Mouse (Mus musculus) ES-Bruce4 (cell line): ENCODE measurements at regions not wholly inside any gene's neighbourhood (a gene's known extent, or its start where the extent isn't known, plus 50 kb on each side); places are given as distances from the start of the nearest gene placed in this dataset.

Experiments
- CTCF ChIP-seq: IDR thresholded peaks from one replicate; pipeline ENCODE4 v1.8.1; 2011; ENCODE audit warnings: low read depth, low read length
- POLR2A ChIP-seq: IDR thresholded peaks from one replicate; pipeline ENCODE4 v1.8.1; 2011; ENCODE audit warnings: low read length; ENCODE audit not compliant: insufficient read depth

- TF ChIP-seq CTCF, result no peak
- TF ChIP-seq POLR2A, result no peak
Observed at GRCm38 (mm10) chr13:5553461-5553860, 307.8 kb upstream of the Klf6 start.
